Mouse (Mus musculus) right cerebral cortex, postnatal 36 days (tissue): ENCODE measurements around the gene Pithd1.
A peak's percentile ranks its signal among the peaks of the same experiment; 100 is the strongest.
"Not testable (repeated sequence)": the region's sequence is repeated elsewhere in the genome, so short reads cannot be mapped to it uniquely, and the experiment has no call there.

Experiments
- DNase-seq, 2 experiments: peaks; one replicate each; pipeline ENCODE4 v3.0.0; 2022; ENCODE audit warnings: low spot score in 2 of 2, mixed read lengths in 1 of 2

The Pithd1 gene

GRCm38 (mm10) chr4:135986301-135986942 lies 642 bp downstream of the Pithd1 start:
- DNase-seq, result no peak

GRCm38 (mm10) chr4:135985769-135986168 lies 1.3 kb downstream of the Pithd1 start:
- DNase-seq, result no peak

DNA sequence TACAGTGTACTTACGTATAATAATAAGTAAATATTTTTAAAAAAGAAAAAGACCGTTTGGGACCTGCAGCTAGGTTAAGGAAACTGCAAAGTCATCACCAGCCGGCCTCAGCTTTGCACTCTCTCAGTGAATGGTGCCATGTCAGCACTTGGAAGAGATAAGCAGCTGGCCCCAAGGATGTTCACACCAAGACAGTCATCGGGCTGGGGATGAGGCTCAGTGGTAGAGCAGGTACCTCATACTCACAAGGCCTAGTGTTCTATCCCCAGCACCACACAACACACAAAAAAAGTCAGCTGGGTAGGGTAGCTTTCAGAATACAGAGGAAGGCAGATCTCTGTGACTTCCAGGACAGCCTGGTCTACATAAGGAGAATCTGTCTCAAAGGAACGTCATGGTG lies 1.9 kb downstream of the Pithd1 start:
- DNase-seq, result no peak

GRCm38 (mm10) chr4:135984556-135984955 lies 2.5 kb downstream of the Pithd1 start:
- DNase-seq, result no peak

- peak; percentile 69 to 81 for DNase-seq
Observed at GRCm38 (mm10) chr4:135981524-135982063, 5.5 kb downstream of the Pithd1 start.

DNA sequence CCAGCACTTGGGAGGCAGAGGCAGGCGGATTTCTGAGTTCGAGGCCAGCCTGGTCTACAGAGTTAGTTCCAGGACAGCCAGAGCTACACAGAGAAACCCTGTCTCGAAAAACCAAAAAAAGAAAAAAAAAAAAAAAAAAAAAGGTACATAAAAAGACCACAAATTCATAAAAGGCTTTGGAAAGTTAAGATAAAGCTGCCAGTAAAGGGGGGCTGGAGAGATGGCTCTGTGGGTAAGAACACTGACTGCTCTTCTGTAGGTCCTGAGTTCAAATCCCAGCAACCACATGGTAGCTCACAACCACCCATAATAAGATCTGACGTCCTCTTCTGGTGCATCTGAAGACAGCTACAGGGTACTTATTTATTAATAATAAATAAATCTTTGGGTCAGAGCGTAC lies 6.8 kb downstream of the Pithd1 start:
- DNase-seq, result not testable (repeated sequence)

- no peak for DNase-seq
Observed at GRCm38 (mm10) chr4:135976146-135976545, 10.9 kb downstream of the Pithd1 start.

DNA sequence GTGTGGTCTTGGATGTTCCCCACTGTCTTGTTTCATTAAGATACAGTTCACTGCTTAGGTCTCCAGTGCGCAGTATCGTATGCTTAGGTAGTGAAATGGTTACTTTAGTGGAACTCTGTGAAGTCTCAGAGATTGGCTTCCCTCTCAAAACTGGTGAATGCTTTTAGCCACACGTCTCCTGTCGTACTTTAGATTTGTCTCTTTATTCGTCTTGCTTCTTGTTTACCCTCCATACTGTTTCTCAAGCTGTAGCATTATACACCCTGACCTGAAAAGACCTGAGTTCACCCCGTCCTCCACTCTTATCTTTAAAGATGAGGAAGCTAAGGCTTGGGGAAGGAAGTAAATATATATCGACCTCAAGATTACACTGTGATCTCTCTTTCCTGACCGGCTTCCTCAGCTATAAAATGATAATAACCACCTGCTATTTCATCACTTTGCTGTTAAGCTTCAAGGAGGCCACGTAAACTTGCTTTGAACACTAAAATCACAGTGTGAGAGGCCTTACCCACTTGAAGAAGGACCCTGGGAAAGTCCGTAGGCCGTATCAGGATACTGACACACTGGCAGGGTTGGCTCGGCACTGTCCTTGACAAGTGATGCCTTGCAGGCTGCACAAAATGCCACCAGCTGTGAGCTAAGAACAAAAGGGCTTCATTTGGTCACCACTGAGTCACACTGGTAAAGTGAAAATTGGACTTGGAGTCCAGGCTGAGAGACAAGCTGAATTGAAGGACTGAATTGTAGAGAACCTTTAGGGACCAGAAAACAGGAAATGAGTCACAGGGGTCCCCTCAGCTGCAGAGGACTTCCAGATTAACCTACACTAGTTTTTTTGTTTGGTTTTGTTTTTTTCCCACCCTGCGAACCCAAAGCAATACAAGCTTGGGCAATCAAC lies 13.9 kb downstream of the Pithd1 start:
- no peak for DNase-seq

DNA sequence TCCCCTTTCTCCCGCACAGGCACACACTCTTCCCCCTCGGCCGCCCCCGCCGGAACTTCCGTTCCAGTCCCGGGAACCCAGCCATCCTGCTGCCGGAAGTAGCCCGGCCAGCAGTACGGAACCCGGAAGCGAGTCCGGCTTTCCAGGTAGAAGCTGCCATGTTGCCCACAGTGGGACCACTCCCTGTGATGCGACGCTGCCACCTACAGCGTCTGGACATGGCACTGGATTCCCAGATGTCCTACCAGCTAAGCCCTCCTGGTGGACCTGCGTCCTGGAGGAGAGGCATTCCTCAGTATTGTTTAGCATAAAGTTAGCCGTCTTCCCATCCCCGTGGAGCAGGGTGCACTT lies 14.5 kb downstream of the Pithd1 start, which contains the start of gene Lypla2:
Gene Lypla2 (minus strand): TSS at position 71 of the 351 bp plus-strand sequence.
- peak; percentile 84 to 89 for DNase-seq

GRCm38 (mm10) chr4:135971805-135972555 lies 15.1 kb downstream of the Pithd1 start:
- DNase-seq, result no peak

- DNase-seq, result no peak
Observed at GRCm38 (mm10) chr4:135970585-135970984, 16.5 kb downstream of the Pithd1 start.

- no peak for DNase-seq
Observed at GRCm38 (mm10) chr4:135969070-135969750, 17.9 kb downstream of the Pithd1 start.

GRCm38 (mm10) chr4:135968271-135968869 lies 18.7 kb downstream of the Pithd1 start:
- DNase-seq, result no peak

DNA sequence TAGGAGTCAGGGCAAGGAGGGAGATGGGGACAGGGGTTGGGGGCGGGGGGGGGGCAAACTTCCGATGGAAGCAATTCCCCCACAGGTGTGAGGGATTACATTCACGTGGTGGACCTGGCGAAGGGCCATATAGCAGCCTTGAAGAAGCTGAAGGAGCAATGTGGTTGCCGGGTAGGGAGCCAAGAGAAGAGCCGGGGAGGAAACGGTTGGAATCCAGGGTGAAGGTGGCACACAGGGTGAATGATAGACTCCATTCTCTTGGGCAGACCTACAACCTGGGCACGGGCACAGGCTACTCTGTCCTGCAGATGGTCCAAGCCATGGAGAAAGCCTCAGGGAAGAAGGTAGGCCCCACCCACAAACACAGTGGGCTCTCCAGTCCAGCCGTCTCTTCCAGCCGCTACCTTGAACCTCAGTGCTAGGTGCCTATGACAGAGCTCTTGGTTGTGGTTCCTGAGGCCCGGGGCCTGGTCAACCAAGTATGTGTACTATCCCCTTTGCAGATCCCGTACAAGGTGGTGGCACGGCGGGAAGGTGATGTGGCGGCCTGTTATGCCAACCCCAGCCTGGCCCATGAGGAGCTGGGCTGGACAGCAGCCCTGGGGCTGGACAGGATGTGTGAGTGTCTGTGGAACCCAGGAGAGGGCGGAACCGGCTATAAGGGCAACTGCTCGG lies 19.8 kb downstream of the Pithd1 start:
- DNase-seq, result no peak

DNA sequence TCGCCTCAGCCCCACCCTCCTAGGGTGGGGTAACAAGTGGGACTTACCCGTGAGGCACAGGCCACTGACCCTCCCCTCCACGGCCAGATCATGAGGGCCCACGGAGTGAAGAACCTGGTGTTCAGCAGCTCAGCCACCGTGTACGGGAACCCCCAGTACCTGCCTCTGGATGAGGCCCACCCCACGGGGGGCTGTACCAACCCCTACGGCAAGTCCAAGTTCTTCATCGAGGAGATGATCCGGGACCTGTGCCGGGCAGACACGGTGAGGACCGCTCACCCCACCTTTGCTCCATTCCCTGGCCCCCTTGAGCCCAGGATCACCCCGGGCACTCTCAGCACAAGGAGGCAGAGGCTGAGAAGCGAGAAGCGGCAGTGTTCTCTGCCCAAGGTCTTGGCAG lies 20.8 kb downstream of the Pithd1 start:
- DNase-seq, result no peak

DNA sequence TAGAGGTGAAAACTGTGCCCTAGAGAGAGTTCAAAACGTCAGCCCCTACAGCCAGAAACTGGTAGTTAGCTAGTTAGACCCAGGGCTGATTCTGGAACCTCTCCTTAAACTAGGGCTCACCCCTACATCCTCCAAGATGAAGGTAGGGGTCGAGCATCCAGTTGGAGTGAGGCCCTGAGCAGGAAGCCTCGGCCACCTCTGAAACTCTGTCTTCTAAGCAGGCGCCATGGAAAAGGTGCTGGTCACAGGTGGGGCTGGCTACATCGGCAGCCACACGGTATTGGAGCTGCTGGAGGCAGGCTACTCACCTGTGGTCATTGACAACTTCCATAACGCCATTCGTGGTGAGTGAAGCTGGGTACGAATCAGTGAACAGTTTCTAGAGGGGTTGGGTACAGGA lies 22.0 kb downstream of the Pithd1 start:
- no peak for DNase-seq

- peak in 1 of 2 experiments; percentile 51 for DNase-seq
Observed at GRCm38 (mm10) chr4:135964426-135964825, 22.6 kb downstream of the Pithd1 start.

DNA sequence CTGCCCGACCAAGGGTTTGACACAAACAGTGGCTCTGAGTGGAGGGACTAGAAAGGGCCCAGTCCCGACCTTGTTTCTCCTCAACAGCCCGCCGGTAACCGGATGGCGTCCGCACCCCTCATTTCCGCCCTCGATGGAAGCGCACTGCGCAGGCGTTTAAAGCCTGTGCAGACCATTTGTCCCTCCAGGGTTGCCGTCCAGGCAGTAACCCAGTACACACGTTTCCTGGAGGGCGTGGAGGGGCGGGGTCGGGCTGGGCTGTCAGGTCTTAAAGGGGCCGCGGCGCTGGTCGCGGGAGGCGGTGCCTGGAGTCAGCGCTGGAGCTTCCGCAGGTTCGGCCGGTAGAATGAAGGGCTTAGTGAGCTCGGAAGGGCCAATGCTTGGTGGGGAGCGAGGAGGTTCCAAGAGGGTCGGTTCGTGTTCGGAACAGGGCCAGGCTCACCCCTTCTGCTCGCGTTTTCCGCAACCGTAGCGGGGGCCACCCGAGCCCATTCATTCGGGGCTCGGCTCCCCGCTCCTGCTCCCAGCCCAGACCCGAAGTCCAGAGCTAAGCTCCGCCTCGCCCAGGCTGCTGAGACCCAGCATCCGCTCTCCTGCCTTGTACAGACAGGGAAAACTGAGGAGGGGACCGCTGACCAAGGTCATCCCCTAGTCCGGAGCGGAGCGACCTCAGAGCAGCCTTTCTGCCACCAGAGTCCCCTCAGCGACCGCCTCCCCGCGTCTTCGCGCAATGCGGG lies 23.4 kb downstream of the Pithd1 start, which contains the start of gene Gale:
Gene Gale (plus strand): TSS at position 271 of the 737 bp plus-strand sequence.
- peak; percentile 89 to 92 for DNase-seq

- DNase-seq, result no peak
Observed at GRCm38 (mm10) chr4:135962946-135963345, 24.1 kb downstream of the Pithd1 start.

DNA sequence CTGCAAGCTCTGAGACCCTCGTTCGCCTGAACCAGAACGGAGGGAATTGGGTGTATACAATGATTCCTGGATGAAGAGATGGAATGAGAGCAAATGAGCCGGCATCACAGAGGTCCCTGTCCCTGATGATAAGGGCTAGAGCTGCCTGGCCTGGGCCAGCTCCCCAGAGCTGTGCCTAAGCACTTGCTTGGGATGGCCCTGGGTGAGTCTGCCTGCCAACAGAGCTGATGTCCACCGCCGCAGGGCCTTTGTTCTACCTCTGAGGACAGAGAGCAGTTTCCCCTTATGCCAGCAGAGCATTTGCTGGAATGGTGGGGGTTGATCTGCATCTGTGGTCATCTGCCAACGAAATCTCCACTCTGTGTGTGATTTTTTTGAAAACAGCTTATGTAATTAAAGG lies 24.9 kb downstream of the Pithd1 start:
- DNase-seq, result no peak
